27 mouse cellular contexts compared by ENCODE assay signal in genomic region chr14:108821539-108821938, GRCm38 (mm10).
"Had no signal": no experiment of that assay in that cellular context is flagged by ENCODE, and none has a peak within 500 bp of the region (broad histone marks: within the 10 kb centered on the region; RNA-seq: fewer than 3 reads in every experiment).

No protein-coding gene starts in this region.

- H3K4me2 ChIP-seq: heart, embryonic 12.5 days; hindbrain, embryonic 12.5 days; hindbrain, embryonic 14.5 days; intestine, embryonic 15.5 days; limb, embryonic 12.5 days; liver, embryonic 11.5 days; liver, embryonic 13.5 days; liver, embryonic 15.5 days had no signal

- H3K9me3 ChIP-seq: heart, embryonic 10.5 days; heart, embryonic 12.5 days; hindbrain, embryonic 10.5 days; hindbrain, embryonic 12.5 days; intestine, embryonic 15.5 days; limb, embryonic 10.5 days; limb, embryonic 12.5 days; liver, embryonic 13.5 days; liver, embryonic 15.5 days had no signal

- ATAC-seq: hindbrain, embryonic 16.5 days; inflammation-experienced regulatory T-cells, adult 6 months; intestine, embryonic 15.5 days; intestine, postnatal 0 days had no signal

- H3K27me3 ChIP-seq: heart, embryonic 12.5 days; hindbrain, embryonic 12.5 days; intestine, embryonic 15.5 days; limb, embryonic 12.5 days; liver, embryonic 13.5 days; liver, embryonic 15.5 days had no signal

- DNase-seq: gastrocnemius, adult 2 months; gastrocnemius, postnatal 10 days; gastrocnemius, postnatal 25 days; heart, adult 18-20 months; heart, postnatal 10 days; heart, postnatal 4 days; kidney, adult 18-20 months; kidney, adult 8-10 months; kidney, postnatal 10 days; kidney, postnatal 25 days; kidney, postnatal 4 days; layer of hippocampus, adult 9-11 months; liver; liver, embryonic 13.5 days had no signal

- H3K4me1 ChIP-seq: heart, embryonic 10.5 days; heart, embryonic 12.5 days; hindbrain, embryonic 10.5 days; hindbrain, embryonic 12.5 days; intestine, embryonic 15.5 days; limb, embryonic 10.5 days; limb, embryonic 12.5 days; liver, embryonic 13.5 days; liver, embryonic 15.5 days had no signal

- H3K4me3 ChIP-seq: gastrocnemius, adult 2 months; heart, embryonic 10.5 days; heart, embryonic 12.5 days; hindbrain, embryonic 10.5 days; hindbrain, embryonic 12.5 days; intestine, embryonic 15.5 days; limb, embryonic 10.5 days; limb, embryonic 12.5 days; liver, embryonic 13.5 days; liver, embryonic 15.5 days had no signal

- H3K36me3 ChIP-seq: heart, embryonic 10.5 days; heart, embryonic 12.5 days; hindbrain, embryonic 10.5 days; hindbrain, embryonic 12.5 days; intestine, embryonic 15.5 days; limb, embryonic 10.5 days; limb, embryonic 12.5 days; liver, embryonic 13.5 days; liver, embryonic 15.5 days had no signal

- H3K27ac ChIP-seq: gastrocnemius, adult 2 months; heart, embryonic 10.5 days; hindbrain, embryonic 10.5 days; hindbrain, embryonic 12.5 days; hindbrain, embryonic 14.5 days; intestine, embryonic 15.5 days; limb, embryonic 10.5 days; limb, embryonic 12.5 days; liver, embryonic 13.5 days; liver, embryonic 15.5 days had no signal

- H3K9ac ChIP-seq: heart, embryonic 12.5 days; hindbrain, embryonic 12.5 days; hindbrain, embryonic 14.5 days; intestine, embryonic 15.5 days; limb, embryonic 12.5 days; liver, embryonic 13.5 days; liver, embryonic 15.5 days had no signal
